Mouse (Mus musculus): ENCODE results near the gene Carnmt1. TPM values are rescaled to one million over a fixed set of nuclear protein-coding genes. Genes with fewer than 3 reads are reported as not detected.
A peak's percentile ranks its signal among the peaks of the same experiment; 100 is the strongest.
"Not testable (repeated sequence)": the region's sequence is repeated elsewhere in the genome, so short reads cannot be mapped to it uniquely, and the experiment has no call there.

Carnmt1 gene
- polyA plus RNA-seq, 1 experiment from 2014 or later = 33.3 TPM

DNA sequence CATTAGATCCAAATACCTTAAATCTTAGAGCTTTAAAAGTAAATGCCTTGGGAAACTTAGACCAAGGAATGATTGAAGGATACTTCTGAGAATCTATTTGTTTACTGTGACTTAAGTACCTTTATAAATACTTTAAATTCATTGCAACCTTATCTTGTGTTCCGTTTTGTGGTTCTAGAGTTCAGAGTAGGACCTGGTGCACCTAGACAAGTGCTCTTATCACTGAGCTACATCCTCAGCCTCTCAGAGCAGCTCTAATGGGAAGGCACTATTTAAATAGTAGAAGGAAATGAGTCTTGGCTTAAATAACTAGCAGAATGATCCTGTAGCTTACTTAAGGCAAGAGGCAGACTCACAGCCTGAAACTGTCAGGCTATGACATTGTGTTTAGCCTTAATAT is 25.0 kb downstream of the Carnmt1 start:
- Histone ChIP-seq H3K36me3 (peaks cover 22% of the 10 kb centered on the region), H3K4me1 (no peaks in the 10 kb centered on the region), H3K4me3 (no peak overlapping the region), H3K27ac (no peak overlapping the region), H3K27me3 (ENCODE audit: insufficient read depth, poor library complexity, severe bottlenecking) (no peaks in the 10 kb centered on the region), H3K9me3 (no peaks in the 10 kb centered on the region)
- no peak for DNase-seq (ENCODE audit: low spot score)
- WGBS = 58% methylated on average over 1 of the region's 1 CpGs

DNA sequence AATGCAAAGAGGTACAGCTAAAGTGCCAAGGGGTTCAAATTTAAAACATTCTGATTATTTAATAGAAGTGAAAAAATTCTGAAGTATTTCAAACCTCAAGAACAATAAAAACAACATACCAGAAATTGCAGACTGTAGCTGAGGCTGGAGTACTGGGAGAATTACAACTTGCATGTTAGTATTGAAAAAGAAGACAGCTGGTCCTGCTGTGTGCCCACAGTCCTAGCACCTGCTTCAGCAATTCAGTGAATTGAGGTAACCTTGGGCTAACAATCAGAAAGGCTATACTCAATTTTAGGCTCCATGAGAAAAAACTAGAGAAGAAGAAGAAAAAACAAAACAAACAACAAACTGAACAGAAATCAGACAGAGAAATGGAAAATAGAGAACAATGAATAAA is 37.5 kb downstream of the Carnmt1 start:
- Histone ChIP-seq H3K9me3 (no peaks in the 10 kb centered on the region), H3K27ac (no peak overlapping the region), H3K4me1 (no peaks in the 10 kb centered on the region; the same call in 1 of the 2 replicates), H3K36me3 (no peaks in the 10 kb centered on the region), H3K27me3 (ENCODE audit: insufficient read depth, poor library complexity, severe bottlenecking) (no peaks in the 10 kb centered on the region), H3K4me3 (no peak overlapping the region)
- DNase-seq (ENCODE audit: low spot score) = no peak

GRCm38 (mm10) chr19:18710903-18711302 is 40.3 kb downstream of the Carnmt1 start:
- Histone ChIP-seq H3K4me3 (no peak overlapping the region), H3K36me3 (no peaks in the 10 kb centered on the region), H3K4me1 (peaks cover 19% of the 10 kb centered on the region), H3K9me3 (no peaks in the 10 kb centered on the region), H3K27ac (no peak overlapping the region), H3K27me3 (ENCODE audit: insufficient read depth, poor library complexity, severe bottlenecking) (no peaks in the 10 kb centered on the region)
- DNase-seq (ENCODE audit: low spot score) = no peak
- WGBS = 71% methylated on average over 6 of the region's 6 CpGs

DNA sequence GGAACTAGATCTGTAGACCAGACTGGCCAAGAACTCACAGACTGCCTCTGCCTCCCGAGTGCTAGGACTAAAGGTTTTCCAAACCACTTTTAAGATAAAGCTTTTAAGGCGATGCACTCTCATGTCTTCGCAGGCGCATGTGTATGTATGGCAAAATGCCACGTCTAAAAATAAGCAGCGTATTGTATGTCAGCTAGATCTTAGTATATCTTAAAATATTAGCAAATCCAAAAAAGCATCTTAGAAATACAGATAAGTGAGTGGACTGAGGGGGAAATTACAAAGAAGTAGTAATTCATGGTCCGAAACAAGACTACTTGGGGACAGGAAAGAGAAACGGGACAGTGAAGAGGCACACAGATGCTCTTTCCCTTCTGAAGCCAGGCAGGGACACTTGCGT is 41.0 kb downstream of the Carnmt1 start:
- 85% methylated on average over 9 of the region's 9 CpGs for WGBS
- no peak overlapping the region for H3K27ac ChIP-seq
- no peak for DNase-seq (ENCODE audit: low spot score)

DNA sequence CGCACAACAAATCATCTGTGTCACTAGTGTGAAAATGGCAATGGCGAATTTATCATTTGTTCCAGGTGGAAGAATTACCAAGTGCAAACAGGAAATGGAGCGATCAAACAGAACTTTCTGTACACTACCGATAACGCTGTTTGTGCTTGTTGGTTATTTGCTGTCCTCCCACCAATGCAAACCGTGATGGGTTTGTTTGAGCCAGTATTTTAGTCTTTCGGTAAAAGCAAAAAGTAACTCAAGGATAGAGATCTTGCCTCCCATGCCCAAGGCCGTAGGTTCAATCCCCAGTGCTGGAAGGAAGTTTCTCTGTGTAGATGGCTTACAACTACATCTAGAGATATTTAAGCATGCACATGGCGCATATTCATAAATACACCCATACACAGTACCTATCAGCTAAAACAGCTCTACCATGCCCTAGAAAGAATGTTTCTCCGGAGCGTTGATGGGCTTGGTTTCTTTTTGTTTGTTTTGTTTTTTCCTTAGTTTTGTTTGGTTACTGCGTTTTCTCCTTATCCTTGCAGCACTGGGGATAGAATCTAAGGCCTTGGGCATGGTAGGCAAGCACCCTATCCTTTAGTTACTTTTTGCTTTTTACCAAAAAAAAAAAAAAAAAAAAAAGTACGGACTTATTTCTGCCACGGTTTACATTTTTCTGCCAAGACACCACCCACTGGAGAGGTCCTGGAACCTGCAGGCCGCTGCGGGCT is 41.7 kb downstream of the Carnmt1 start:
- WGBS = 53% methylated on average over 16 of the region's 16 CpGs
- peaks cover 5% of the 10 kb centered on the region; the same call in 1 of the 2 replicates for H3K36me3 ChIP-seq
- no peak for DNase-seq (ENCODE audit: low spot score)
- peak overlapping the region; percentile 95 for H3K4me3 ChIP-seq
- no peaks in the 10 kb centered on the region for H3K27me3 ChIP-seq (ENCODE audit: insufficient read depth, poor library complexity, severe bottlenecking)
- peak overlapping the region; percentile 92 for H3K27ac ChIP-seq
- H3K4me1 ChIP-seq = peaks cover 21% of the 10 kb centered on the region
- H3K9me3 ChIP-seq = no peaks in the 10 kb centered on the region

More for the DNA sequence above, 41.0 kb downstream of the Carnmt1 start:
- H3K9me3 ChIP-seq = no peaks in the 10 kb centered on the region
- H3K4me1 ChIP-seq = peaks cover 21% of the 10 kb centered on the region
- no peaks in the 10 kb centered on the region for H3K27me3 ChIP-seq (ENCODE audit: insufficient read depth, poor library complexity, severe bottlenecking)
- no peak overlapping the region for H3K4me3 ChIP-seq
- no peaks in the 10 kb centered on the region for H3K36me3 ChIP-seq

GRCm38 (mm10) chr19:18712866-18713300 is 42.3 kb downstream of the Carnmt1 start, which contains the start of gene D030056L22Rik:
TSS of gene D030056L22Rik (plus strand) at chr19:18713193.
- Histone ChIP-seq H3K4me1 (peaks cover 21% of the 10 kb centered on the region), H3K27me3 (ENCODE audit: insufficient read depth, poor library complexity, severe bottlenecking) (no peaks in the 10 kb centered on the region), H3K4me3 (peak within 1 kb of the TSS; percentile 95), H3K27ac (peak within 1 kb of the TSS; percentile 92), H3K36me3 (peaks cover 8% of the 10 kb centered on the region), H3K9me3 (no peaks in the 10 kb centered on the region)
- 1% methylated on average over 48 of the region's 49 CpGs for WGBS
- DNase-seq (ENCODE audit: low spot score) = peak; percentile 99

DNA sequence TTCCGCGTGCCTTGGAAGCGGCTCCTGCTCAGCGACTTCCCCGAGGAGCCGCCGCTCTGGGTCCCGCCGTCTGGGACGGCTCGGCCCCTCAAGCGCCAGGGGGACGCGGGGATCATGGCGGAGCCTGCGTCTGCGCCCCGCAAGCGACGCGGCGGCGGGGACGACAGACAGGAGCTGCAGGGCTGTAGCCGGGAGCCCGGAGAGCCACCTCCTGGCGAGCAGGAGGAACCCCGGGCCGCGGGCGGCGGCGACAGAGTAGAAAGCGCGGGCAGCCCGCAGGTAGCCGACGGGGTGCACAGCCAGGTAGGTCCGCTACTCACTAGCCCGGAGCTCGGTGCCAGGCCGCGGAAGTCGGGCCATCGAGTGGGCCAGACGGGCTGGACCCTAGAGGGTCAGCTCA is 42.8 kb downstream of the Carnmt1 start:
- peaks cover 21% of the 10 kb centered on the region for H3K4me1 ChIP-seq
- peak overlapping the region; percentile 95 for H3K4me3 ChIP-seq
- H3K27ac ChIP-seq = peak overlapping the region; percentile 92
- DNase-seq (ENCODE audit: low spot score); H3K9me3 ChIP-seq; H3K27me3 ChIP-seq (ENCODE audit: insufficient read depth, poor library complexity, severe bottlenecking): not testable (repeated sequence)
- H3K36me3 ChIP-seq = peaks cover 13% of the 10 kb centered on the region
- under 1% methylated on average over 45 of the region's 46 CpGs for WGBS

- Histone ChIP-seq H3K4me3 (no peak overlapping the region), H3K27ac (no peak overlapping the region), H3K36me3 (peaks cover 23% of the 10 kb centered on the region), H3K27me3 (ENCODE audit: insufficient read depth, poor library complexity, severe bottlenecking) (no peaks in the 10 kb centered on the region), H3K9me3 (no peaks in the 10 kb centered on the region), H3K4me1 (peaks cover 21% of the 10 kb centered on the region)
- 24% methylated on average over 1 of the region's 1 CpGs for WGBS
- no peak for DNase-seq (ENCODE audit: low spot score)
Observed at GRCm38 (mm10) chr19:18716374-18716773, 45.8 kb downstream of the Carnmt1 start.

GRCm38 (mm10) chr19:18720337-18720736 is 49.8 kb downstream of the Carnmt1 start:
- Histone ChIP-seq H3K27ac (no peak overlapping the region), H3K27me3 (ENCODE audit: insufficient read depth, poor library complexity, severe bottlenecking) (no peaks in the 10 kb centered on the region), H3K4me3 (no peak overlapping the region), H3K36me3 (peaks cover 23% of the 10 kb centered on the region), H3K9me3 (no peaks in the 10 kb centered on the region), H3K4me1 (peaks cover 7% of the 10 kb centered on the region; the same call in 1 of the 2 replicates)
- no peak for DNase-seq (ENCODE audit: low spot score)
- WGBS = 91% methylated on average over 3 of the region's 3 CpGs

DNA sequence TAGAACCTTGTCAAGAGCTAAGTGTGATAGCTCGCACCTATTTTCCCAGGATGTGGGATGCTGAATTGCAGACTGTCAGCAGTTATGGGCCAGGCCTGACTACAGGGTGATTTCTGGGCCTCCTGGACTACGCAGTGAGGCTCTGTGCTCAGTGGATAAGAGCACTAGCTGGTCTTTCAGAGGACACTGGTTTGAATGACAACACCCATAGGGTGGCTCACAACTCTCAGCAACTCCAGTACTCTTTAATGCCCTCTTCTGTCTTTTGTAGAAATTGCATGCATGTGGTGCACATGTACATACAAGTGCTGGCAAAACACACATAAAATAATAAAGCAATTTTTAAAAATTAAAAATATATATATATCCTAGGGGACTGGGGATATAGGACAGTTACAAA is 54.6 kb downstream of the Carnmt1 start:
- Histone ChIP-seq H3K27ac (no peak overlapping the region), H3K9me3 (no peaks in the 10 kb centered on the region), H3K36me3 (no peaks in the 10 kb centered on the region), H3K27me3 (ENCODE audit: insufficient read depth, poor library complexity, severe bottlenecking) (peaks cover 3% of the 10 kb centered on the region; the same call in 1 of the 2 replicates), H3K4me3 (no peak overlapping the region), H3K4me1 (peaks cover 3% of the 10 kb centered on the region)
- WGBS = 64% methylated on average over 2 of the region's 2 CpGs
- DNase-seq (ENCODE audit: low spot score) = no peak

DNA sequence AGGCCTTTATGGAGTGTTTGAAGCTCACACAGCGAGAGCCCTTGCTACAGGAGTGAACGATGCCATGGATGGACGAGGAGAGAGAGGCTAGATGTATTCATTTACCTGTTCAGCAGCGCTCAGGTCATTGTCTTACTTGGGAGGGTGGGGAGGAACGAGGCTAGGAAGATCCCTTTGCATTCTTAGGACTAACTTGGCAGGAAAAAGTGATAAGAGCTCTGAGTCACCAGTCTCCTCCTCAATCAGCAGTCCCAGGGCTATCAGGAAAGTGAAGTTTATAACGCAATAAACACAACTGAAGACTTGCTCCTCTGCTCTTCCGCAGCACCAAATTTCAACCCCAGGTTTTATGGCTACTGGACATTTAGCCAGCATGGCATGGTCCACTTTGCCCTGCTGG is 59.7 kb downstream of the Carnmt1 start:
- WGBS = 49% methylated on average over 7 of the region's 7 CpGs
- no peak overlapping the region for H3K4me3 ChIP-seq
- H3K9me3 ChIP-seq = no peaks in the 10 kb centered on the region
- DNase-seq (ENCODE audit: low spot score) = no peak
- no peaks in the 10 kb centered on the region for H3K36me3 ChIP-seq
- no peak overlapping the region for H3K27ac ChIP-seq
- peaks cover 19% of the 10 kb centered on the region; the same call in 1 of the 2 replicates for H3K27me3 ChIP-seq (ENCODE audit: insufficient read depth, poor library complexity, severe bottlenecking)
- H3K4me1 ChIP-seq = peaks cover 15% of the 10 kb centered on the region

- Histone ChIP-seq H3K27ac (no peak overlapping the region), H3K36me3 (no peaks in the 10 kb centered on the region), H3K9me3 (no peaks in the 10 kb centered on the region), H3K4me1 (peaks cover 15% of the 10 kb centered on the region), H3K4me3 (no peak overlapping the region), H3K27me3 (ENCODE audit: insufficient read depth, poor library complexity, severe bottlenecking) (peaks cover 24% of the 10 kb centered on the region; the same call in 1 of the 2 replicates)
- 30% methylated on average over 7 of the region's 7 CpGs for WGBS
- no peak for DNase-seq (ENCODE audit: low spot score)
Observed at GRCm38 (mm10) chr19:18731077-18731476, 60.5 kb downstream of the Carnmt1 start.

DNA sequence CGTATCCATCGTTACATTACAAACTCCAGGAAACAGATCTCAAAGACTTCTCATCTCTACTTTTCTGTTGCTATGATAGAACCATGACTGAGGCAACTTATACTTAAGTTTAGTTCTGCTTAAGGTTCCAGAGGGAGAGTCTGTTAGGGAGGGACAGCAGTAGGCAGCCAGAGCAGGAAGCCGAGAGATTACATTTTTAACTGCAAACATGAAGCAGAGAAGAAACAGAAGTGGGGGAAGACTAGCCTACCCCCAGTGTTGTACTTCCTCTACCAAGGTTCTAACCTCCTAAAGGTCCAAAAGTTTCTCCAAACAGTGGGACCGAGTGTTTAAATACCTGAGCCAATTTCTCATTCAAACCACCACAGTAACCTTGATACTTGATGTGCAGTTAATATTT is 65.3 kb downstream of the Carnmt1 start:
- Histone ChIP-seq H3K9me3 (no peaks in the 10 kb centered on the region), H3K4me1 (peaks cover 6% of the 10 kb centered on the region; the same call in 1 of the 2 replicates), H3K36me3 (no peaks in the 10 kb centered on the region), H3K4me3 (no peak overlapping the region), H3K27ac (no peak overlapping the region), H3K27me3 (ENCODE audit: insufficient read depth, poor library complexity, severe bottlenecking) (peaks cover 21% of the 10 kb centered on the region; the same call in 1 of the 2 replicates)
- no peak for DNase-seq (ENCODE audit: low spot score)
- 88% methylated on average over 4 of the region's 4 CpGs for WGBS

Measured in heart, embryonic 10.5 days (tissue).